Mouse (Mus musculus) kidney, adult 2 months (tissue): ENCODE results near the gene Fam229a.

Experiments
- CTCF ChIP-seq: fragments of 200-500 bp; conservative IDR thresholded peaks from 2 replicates; pipeline ENCODE4 v1.5.1; 2011; ENCODE audit warnings: low read depth, mild to moderate bottlenecking, control low read depth, low read length, moderate library complexity, mixed read lengths; ENCODE audit not compliant: insufficient read depth, insufficient read length
- POLR2A ChIP-seq: fragments of 200-500 bp; IDR thresholded peaks from one replicate; pipeline ENCODE4 v1.6.1; 2011; ENCODE audit warnings: low read depth, low read length, control low read depth

DNA sequence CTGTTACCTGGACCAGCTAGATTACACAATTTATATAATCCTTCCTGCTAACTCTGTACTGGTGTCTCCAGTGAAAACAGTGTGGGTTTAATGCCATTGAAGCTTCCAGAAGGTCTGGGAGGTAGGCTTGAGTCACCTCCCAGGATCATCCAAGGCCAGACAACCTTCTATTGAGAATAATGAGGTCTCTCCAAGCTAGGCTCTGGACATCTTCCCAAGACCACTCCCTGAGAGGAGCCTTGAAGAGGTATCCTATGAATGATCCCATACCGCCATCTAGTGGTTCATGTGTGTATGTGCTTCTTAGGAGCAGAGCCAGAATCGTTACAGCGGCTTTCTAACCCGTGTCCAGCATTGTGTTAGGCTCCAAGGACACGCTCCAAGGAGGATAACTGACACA is 35.7 kb upstream of the Fam229a start:
- peak; percentile 84 for TF ChIP-seq CTCF
- TF ChIP-seq POLR2A: no peak
